Mouse (Mus musculus) CH12.LX (cell line): ENCODE results near the gene Htr1d. TPM values are rescaled to one million over a fixed set of nuclear protein-coding genes. Genes with fewer than 3 reads are reported as not detected.

ENCODE experiments used
- DNase-seq: peaks from one replicate; pipeline ENCODE4 v3.0.0-alpha.2; 2013; ENCODE audit errors: extremely low read depth
- H3K27ac ChIP-seq: 2 replicates; pipeline ENCODE4 v1.5.1; 2012; ENCODE audit warnings: low read depth, mild to moderate bottlenecking, control low read depth, moderate library complexity; ENCODE audit not compliant: insufficient read depth
- H3K27me3 ChIP-seq: replicated peaks from 2 replicates; pipeline ENCODE3; 2012; ENCODE audit warnings: inconsistent platforms
- H3K36me3 ChIP-seq, 2 experiments: replicated peaks in 1 of 2; 2 replicates each; pipeline versions ENCODE3 to v1.6.1; 2012; ENCODE audit warnings: inconsistent platforms in 1 of 2, low read length in 1 of 2, mild to moderate bottlenecking in 1 of 2, mixed read lengths in 1 of 2, moderate library complexity in 1 of 2; ENCODE audit not compliant: control insufficient read depth in 1 of 2, insufficient read depth in 1 of 2
- H3K4me1 ChIP-seq, 2 experiments: 2 replicates each; pipeline ENCODE4 v1.6.1; 2012; ENCODE audit warnings: inconsistent platforms in 1 of 2, moderate library complexity in 1 of 2; ENCODE audit not compliant: insufficient read depth in 2 of 2, control insufficient read depth in 1 of 2
- H3K4me2 ChIP-seq: 2 replicates; pipeline ENCODE4 v1.6.1; 2012; ENCODE audit warnings: low read depth, mild to moderate bottlenecking, control low read depth; ENCODE audit not compliant: poor library complexity, insufficient read depth, severe bottlenecking
- H3K4me3 ChIP-seq, 3 experiments: fragments of 150-350 bp in 1 of 3; sonication (generic) in 1 of 3; replicated peaks in 1 of 3; 2 replicates each; pipeline versions ENCODE3 to v1.5.1; 2011 to 2012; ENCODE audit warnings: low read depth in 2 of 3, low read length in 2 of 3, mild to moderate bottlenecking in 2 of 3, moderate library complexity in 2 of 3, control low read depth in 1 of 3, improper control_type of control experiment in 1 of 3, inconsistent platforms in 1 of 3, mixed read lengths in 1 of 3; ENCODE audit not compliant: poor library complexity in 1 of 3
- H3K79me2 ChIP-seq: replicated peaks from 2 replicates; pipeline ENCODE4 v1.6.1; 2012; ENCODE audit warnings: mild to moderate bottlenecking, moderate library complexity; ENCODE audit not compliant: control insufficient read depth, poor library complexity, insufficient read depth, severe bottlenecking; ENCODE audit errors: extremely low read depth
- H3K9ac ChIP-seq: 2 replicates; pipeline ENCODE4 v1.6.1; 2012; ENCODE audit warnings: low read depth, mild to moderate bottlenecking, control low read depth, moderate library complexity; ENCODE audit not compliant: insufficient read depth
- H3K9me3 ChIP-seq: replicated peaks from 2 replicates; pipeline ENCODE3; 2012; ENCODE audit warnings: low read length, inconsistent platforms, mixed read lengths
- BHLHE40 ChIP-seq: IDR thresholded peaks from 2 replicates; pipeline ENCODE4 v1.6.1; 2011; ENCODE audit warnings: mild to moderate bottlenecking, low read depth, low read length, improper control_type of control experiment
- CHD1 ChIP-seq: IDR thresholded peaks from 2 replicates; pipeline ENCODE4 v1.6.1; 2012; ENCODE audit warnings: low read depth, low read length, improper control_type of control experiment, inconsistent platforms
- IRF4 ChIP-seq: IDR thresholded peaks from 2 replicates; pipeline ENCODE4 v1.6.1; 2014; ENCODE audit warnings: low read depth, mild to moderate bottlenecking, inconsistent platforms, low read length, improper control_type of control experiment
- MAFK ChIP-seq: IDR thresholded peaks from 2 replicates; pipeline ENCODE4 v1.6.1; 2011; ENCODE audit warnings: low read length, improper control_type of control experiment; ENCODE audit not compliant: insufficient replicate concordance
- MAZ ChIP-seq: IDR thresholded peaks from 2 replicates; pipeline ENCODE4 v1.6.1; 2012; ENCODE audit warnings: low read depth, mild to moderate bottlenecking, inconsistent platforms, low read length, improper control_type of control experiment, moderate library complexity
- MXI1 ChIP-seq: IDR thresholded peaks from 2 replicates; pipeline ENCODE4 v1.6.1; 2011; ENCODE audit warnings: mild to moderate bottlenecking, low read depth, low read length, improper control_type of control experiment
- MYC ChIP-seq: IDR thresholded peaks from 2 replicates; pipeline ENCODE4 v1.6.1; 2011; ENCODE audit warnings: low read depth, mild to moderate bottlenecking, improper control_type of control experiment, low read length
- POLR2A ChIP-seq: IDR thresholded peaks from 2 replicates; pipeline ENCODE4 v1.6.1; 2011; ENCODE audit warnings: low read depth, mild to moderate bottlenecking, improper control_type of control experiment, low read length
- TCF12 ChIP-seq: IDR thresholded peaks from 2 replicates; pipeline ENCODE4 v1.6.1; 2014; ENCODE audit warnings: low read depth, mild to moderate bottlenecking, inconsistent platforms, low read length, improper control_type of control experiment
- USF1 ChIP-seq: IDR thresholded peaks from 2 replicates; pipeline ENCODE4 v1.6.1; 2014; ENCODE audit warnings: low read depth, mild to moderate bottlenecking, inconsistent platforms, low read length, improper control_type of control experiment
- ZC3H11A ChIP-seq: IDR thresholded peaks from 2 replicates; pipeline ENCODE4 v1.6.1; 2012; ENCODE audit warnings: low read depth, mild to moderate bottlenecking, inconsistent platforms, low read length, improper control_type of control experiment
- ZKSCAN1 ChIP-seq: IDR thresholded peaks from 2 replicates; pipeline ENCODE4 v1.6.1; 2012; ENCODE audit warnings: low read depth, inconsistent platforms, low read length, improper control_type of control experiment, borderline replicate concordance
- ZNF384 ChIP-seq: IDR thresholded peaks from 2 replicates; pipeline ENCODE4 v1.6.1; 2012; ENCODE audit warnings: low read depth, low read length, improper control_type of control experiment, inconsistent platforms
- dilution Hi-C: fragments of 300-500 bp; cut with MboI; formaldehyde crosslinking; loops from 2 replicates; pipeline ENCODE4 v1.14.3; 2020; ENCODE audit warnings: low sequenced_read_pairs; ENCODE audit not compliant: extremely low pct_unique_long_range_greater_than_20kb, extremely low pct_ligation_motif_present
- in situ Hi-C: fragments of 300-500 bp; cut with MboI; formaldehyde crosslinking; loops from 3 replicates; pipeline ENCODE4 v1.14.3; 2019; ENCODE audit warnings: low sequenced_read_pairs, low pct_ligation_motif_present, low pct_unique_long_range_greater_than_20kb, mixed read lengths
- polyA plus RNA-seq: library from polyadenylated mRNA; unstranded; fragments of >175 nt; gene quantifications from 2 replicates; pipeline ENCODE4 v1.2.1, GENCODE M21; 2012; ENCODE audit warnings: low read depth; ENCODE audit not compliant: insufficient read length
- total RNA-seq, 2 experiments: library from RNA; depleted of rRNA; stranded (reverse); fragments of 300-350 nt in 1 of 2; fragments of >200 nt in 1 of 2; gene quantifications; 2 replicates each; pipeline ENCODE4 v1.2.3; 2012 to 2014

The Htr1d gene
- total and polyA plus RNA-seq, 3 experiments = not detected

DNA sequence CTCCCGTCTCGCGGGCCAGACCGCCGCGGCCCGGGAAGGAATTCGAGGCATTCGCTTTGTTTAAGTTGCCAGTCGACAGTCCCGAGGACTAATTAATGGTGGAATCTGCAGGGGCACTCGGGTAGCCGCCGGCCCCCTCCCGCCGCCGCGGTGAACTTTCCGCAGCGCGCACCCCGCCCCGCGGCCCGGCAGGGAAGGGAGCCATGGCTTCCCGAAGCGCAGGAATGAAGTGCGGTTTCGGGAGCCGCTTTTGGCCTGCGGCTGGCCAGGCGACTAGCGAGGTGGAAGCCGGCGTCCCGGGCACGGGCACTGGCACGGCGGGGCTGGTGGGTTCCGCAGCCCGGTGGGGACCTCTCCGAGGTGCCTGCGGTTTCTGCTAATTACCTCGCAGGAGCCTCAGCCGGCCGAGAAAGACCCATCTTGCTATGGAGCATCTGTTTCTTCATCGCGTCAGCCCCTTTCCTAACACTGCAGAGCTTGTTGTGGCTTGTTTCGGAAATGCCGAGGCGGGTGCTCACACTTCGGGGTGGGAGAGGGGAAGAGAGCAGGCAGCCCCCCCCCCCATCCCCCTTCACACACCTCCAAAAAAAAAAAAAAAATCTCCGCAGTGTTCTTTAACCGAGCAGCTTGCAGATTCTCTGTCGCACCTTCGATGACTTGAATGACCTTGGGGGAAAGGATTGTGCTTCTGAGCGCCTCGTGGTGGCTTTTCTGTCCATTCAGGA, 47.2 kb downstream of the Htr1d start:
- Histone ChIP-seq H3K9ac (peak overlapping the region; percentile 71), H3K4me1 (peaks cover 0 to 21% of the 10 kb centered on the region in 2 experiments; a peak in 3 of 4 replicates), H3K4me3 (peak overlapping the region; percentile 49 to 75 (median 72)), H3K9me3 (no peaks in the 10 kb centered on the region), H3K79me2 (peaks cover 5% of the 10 kb centered on the region; the same call in 1 of the 2 replicates), H3K27ac (no peak overlapping the region), H3K36me3 (no peaks in the 10 kb centered on the region), H3K4me2 (peak overlapping the region; percentile 72), H3K27me3 (peaks cover 14% of the 10 kb centered on the region)
- TF ChIP-seq MXI1 = peak; percentile 39; the same call in 1 of the 2 replicates
- 0 out of 2 replicates have a peak, but pooled peaks have one; percentile 9 for TF ChIP-seq IRF4
- 0 out of 2 replicates have a peak, but pooled peaks have one; percentile 66 for TF ChIP-seq MAZ
- no peak for TF ChIP-seq USF1
- no peak for TF ChIP-seq POLR2A
- TF ChIP-seq ZNF384 = peak; percentile 82
- 0 out of 2 replicates have a peak, but pooled peaks have one; percentile 35 for TF ChIP-seq CHD1
- dilution Hi-C loops = no loop called here
- DNase-seq = peak; percentile 42
- in situ Hi-C loops = no loop called here

DNA sequence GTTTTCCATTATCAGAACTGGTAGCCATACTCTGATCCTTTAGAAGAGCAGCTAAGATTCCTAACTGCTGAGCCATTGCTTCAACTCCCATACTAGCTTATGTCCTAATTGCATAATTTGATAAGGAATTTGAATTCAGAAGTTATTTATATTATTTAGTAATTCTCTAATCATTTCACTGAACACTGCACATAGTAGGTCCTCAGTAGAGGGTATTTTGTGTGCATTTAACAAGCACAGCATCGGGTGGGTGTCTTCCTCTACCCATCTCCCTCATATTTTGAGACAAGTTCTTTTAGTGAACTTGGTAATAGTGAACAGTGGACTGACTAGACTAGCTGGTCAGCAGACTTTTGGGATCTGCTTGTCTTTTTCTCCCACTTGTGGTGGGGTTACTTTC, 53.4 kb downstream of the Htr1d start:
- Histone ChIP-seq H3K9me3 (no peaks in the 10 kb centered on the region), H3K79me2 (peaks cover 8% of the 10 kb centered on the region), H3K4me1 (peaks cover 0 to 6% of the 10 kb centered on the region in 2 experiments; a peak in 2 of 4 replicates), H3K4me2 (no peak overlapping the region), H3K36me3 (no peaks in the 10 kb centered on the region), H3K27me3 (peaks cover 3% of the 10 kb centered on the region), H3K9ac (no peak overlapping the region), H3K27ac (no peak overlapping the region), H3K4me3 (no peak overlapping the region)
- DNase-seq = no peak
- in situ Hi-C loops (no loop called here), dilution Hi-C loops (no loop called here)
- TF ChIP-seq MYC (no peak), BHLHE40 (no peak), MXI1 (no peak), ZKSCAN1 (peak; percentile 64)

DNA sequence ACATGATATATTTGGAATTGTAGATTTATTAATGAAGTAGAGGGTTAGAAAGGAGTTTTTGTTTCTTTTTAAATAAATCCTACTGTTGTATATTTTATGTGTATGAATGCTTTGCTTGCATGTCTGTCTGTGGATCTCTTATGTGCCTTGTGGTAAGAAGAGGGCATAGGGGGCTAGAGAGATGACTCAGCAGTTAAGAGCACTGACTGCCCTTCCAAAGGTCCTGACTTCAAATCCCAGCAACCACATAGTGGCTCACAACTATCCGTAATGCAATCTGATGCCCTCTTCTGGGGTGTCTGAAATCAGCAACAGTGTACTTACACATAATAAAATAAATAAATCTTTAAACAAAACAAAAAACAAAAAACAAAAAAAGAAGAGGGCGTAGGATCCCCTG, 63.2 kb downstream of the Htr1d start:
- H3K27me3 ChIP-seq = no peaks in the 10 kb centered on the region
- DNase-seq = no peak
- dilution Hi-C loops (no loop called here), in situ Hi-C loops (no loop called here)
- no peaks in the 10 kb centered on the region for H3K36me3 ChIP-seq
- H3K9ac ChIP-seq = no peak overlapping the region
- H3K4me3 ChIP-seq = no peak overlapping the region
- H3K27ac ChIP-seq = no peak overlapping the region
- TF ChIP-seq MAFK = 0 out of 2 replicates have a peak, but pooled peaks have one; percentile 3
- TF ChIP-seq ZC3H11A = no peak
- TF ChIP-seq TCF12 = no peak
- H3K9me3 ChIP-seq = no peaks in the 10 kb centered on the region
- H3K79me2 ChIP-seq = peaks cover 2% of the 10 kb centered on the region; the same call in 1 of the 2 replicates
- no peak overlapping the region for H3K4me2 ChIP-seq
- H3K4me1 ChIP-seq = peaks cover 0 to 4% of the 10 kb centered on the region in 2 experiments; a peak in 1 of 4 replicates

Other genes with a start within 250 kb of the Htr1d start
- gene Asap3, start 217.2 kb upstream of the Htr1d start, total RNA-seq (2012; rRNA removed) = 0.08 TPM in 2 replicates
- gene Asap3, start 217.2 kb upstream of the Htr1d start, total RNA-seq (2014; rRNA removed) = not detected in 2 replicates
- gene Asap3, start 217.2 kb upstream of the Htr1d start, polyA plus RNA-seq = 0.07 TPM in 1 of 2 replicates, not detected in the other
- not detected in 2 replicates for gene Tcea3, start 175.8 kb upstream of the Htr1d start, total RNA-seq (2012; rRNA removed)
- not detected in 2 replicates for gene Tcea3, start 175.8 kb upstream of the Htr1d start, total RNA-seq (2014; rRNA removed)
- not detected in 2 replicates for gene Tcea3, start 175.8 kb upstream of the Htr1d start, polyA plus RNA-seq
- gene Zfp46, start 138.8 kb upstream of the Htr1d start, total RNA-seq (2012; rRNA removed) = 6.6 and 7.2 TPM in 2 replicates
- gene Zfp46, start 138.8 kb upstream of the Htr1d start, total RNA-seq (2014; rRNA removed) = 3.3 and 4.1 TPM in 2 replicates
- gene Zfp46, start 138.8 kb upstream of the Htr1d start, polyA plus RNA-seq = 1.8 and 2.8 TPM in 2 replicates
- 65.6 and 86.6 TPM in 2 replicates for gene Hnrnpr, start 112.6 kb upstream of the Htr1d start, total RNA-seq (2012; rRNA removed)
- 117 and 137 TPM in 2 replicates for gene Hnrnpr, start 112.6 kb upstream of the Htr1d start, total RNA-seq (2014; rRNA removed)
- gene Hnrnpr, start 112.6 kb upstream of the Htr1d start, polyA plus RNA-seq = 130 and 183 TPM in 2 replicates
- gene 6030445D17Rik, start 38.7 kb downstream of the Htr1d start, total RNA-seq (2012; rRNA removed) = not detected in 2 replicates
- not detected in 2 replicates for gene 6030445D17Rik, start 38.7 kb downstream of the Htr1d start, total RNA-seq (2014; rRNA removed)
- gene 6030445D17Rik, start 38.7 kb downstream of the Htr1d start, polyA plus RNA-seq = not detected in 2 replicates
- 6.1 and 6.9 TPM in 2 replicates for gene Luzp1, start 46.2 kb downstream of the Htr1d start, total RNA-seq (2012; rRNA removed)
- 4.7 and 5.0 TPM in 2 replicates for gene Luzp1, start 46.2 kb downstream of the Htr1d start, total RNA-seq (2014; rRNA removed)
- gene Luzp1, start 46.2 kb downstream of the Htr1d start, polyA plus RNA-seq = 5.9 and 7.0 TPM in 2 replicates
- 49.6 and 51.3 TPM in 2 replicates for gene Kdm1a, start 179.2 kb downstream of the Htr1d start, total RNA-seq (2012; rRNA removed)
- 85.1 and 88.2 TPM in 2 replicates for gene Kdm1a, start 179.2 kb downstream of the Htr1d start, total RNA-seq (2014; rRNA removed)
- gene Kdm1a, start 179.2 kb downstream of the Htr1d start, polyA plus RNA-seq = 69.4 and 71.7 TPM in 2 replicates
- not detected in 2 replicates for gene Tex46, start 186.9 kb downstream of the Htr1d start, total RNA-seq (2012; rRNA removed)
- not detected in 2 replicates for gene Tex46, start 186.9 kb downstream of the Htr1d start, total RNA-seq (2014; rRNA removed)
- gene Tex46, start 186.9 kb downstream of the Htr1d start, polyA plus RNA-seq = not detected in 2 replicates
- 0.04 TPM in 1 of 2 replicates, not detected in the other for gene Lactbl1, start 199.1 kb downstream of the Htr1d start, total RNA-seq (2012; rRNA removed)
- not detected in 2 replicates for gene Lactbl1, start 199.1 kb downstream of the Htr1d start, total RNA-seq (2014; rRNA removed)
- gene Lactbl1, start 199.1 kb downstream of the Htr1d start, polyA plus RNA-seq = not detected in 2 replicates